Mouse (Mus musculus): ENCODE results near the gene Prcp.
"Not testable (repeated sequence)": the region's sequence is repeated elsewhere in the genome, so short reads cannot be mapped to it uniquely, and the experiment has no call there.

The Prcp gene

GRCm38 (mm10) chr7:92893478-92893877 is 19.2 kb downstream of the Prcp start:
- DNase-seq: no peak

GRCm38 (mm10) chr7:92896036-92896435 is 21.8 kb downstream of the Prcp start:
- DNase-seq: no peak

GRCm38 (mm10) chr7:92897021-92897420 is 22.8 kb downstream of the Prcp start:
- no peak for DNase-seq

- peak; percentile 75 for DNase-seq
Measured at GRCm38 (mm10) chr7:92903360-92904038, 29.2 kb downstream of the Prcp start.

- DNase-seq: not testable (repeated sequence)
Measured at GRCm38 (mm10) chr7:92904285-92904684, 30.0 kb downstream of the Prcp start.

GRCm38 (mm10) chr7:92920172-92920856 is 46.0 kb downstream of the Prcp start:
- DNase-seq: no peak

- DNase-seq: no peak
Measured at GRCm38 (mm10) chr7:92920857-92921172, 46.5 kb downstream of the Prcp start.

DNA sequence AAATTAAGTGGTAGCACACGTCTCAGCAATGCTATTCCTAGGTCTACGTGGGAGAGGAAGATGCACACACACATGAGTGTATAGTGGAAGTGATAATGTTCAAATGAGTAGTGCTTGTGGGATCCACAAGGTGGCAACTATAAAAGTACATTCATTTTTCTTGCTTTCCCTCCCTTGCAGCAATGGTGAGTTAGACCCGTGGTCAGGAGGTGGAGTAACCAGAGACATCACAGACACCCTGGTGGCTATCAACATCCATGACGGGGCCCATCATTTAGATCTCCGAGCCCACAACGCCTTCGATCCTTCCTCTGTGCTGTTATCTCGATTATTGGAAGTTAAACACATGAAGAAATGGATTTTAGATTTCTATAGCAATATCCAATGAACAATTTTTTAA is 58.5 kb downstream of the Prcp start:
- no peak for DNase-seq

DNA sequence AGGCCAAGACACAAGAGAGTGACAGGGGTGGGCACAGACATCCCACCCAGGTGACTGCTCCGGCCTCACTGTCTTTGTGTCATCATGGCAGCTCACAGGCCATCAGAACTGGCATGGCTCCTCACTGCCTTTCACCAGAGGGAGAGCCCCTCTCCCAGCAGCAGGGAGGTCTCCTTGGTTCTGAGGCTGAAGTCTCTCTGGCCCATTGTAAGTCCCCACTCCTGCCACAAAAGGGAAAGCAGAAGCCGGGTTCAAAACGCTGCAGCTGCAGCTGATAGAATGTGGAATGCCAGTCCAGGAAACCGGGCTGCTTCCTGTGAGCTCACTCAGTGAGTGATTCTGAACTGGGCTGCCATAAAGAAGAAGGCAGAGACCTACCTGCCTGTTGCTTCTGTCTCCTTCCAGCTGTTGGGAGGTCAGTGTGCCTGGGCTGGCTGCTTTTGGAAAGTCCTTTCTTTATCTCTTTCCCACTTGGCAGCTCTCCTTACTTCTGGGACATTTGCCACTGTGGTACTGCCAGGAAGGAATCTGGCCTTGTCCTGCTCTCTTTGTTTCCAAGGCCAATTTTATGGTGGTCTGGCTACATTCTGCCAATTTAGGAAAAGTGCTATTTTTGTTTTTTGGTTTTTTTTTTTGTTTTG is 59.2 kb downstream of the Prcp start:
- DNase-seq: not testable (repeated sequence)

- DNase-seq: no peak
Measured at GRCm38 (mm10) chr7:92936747-92937146, 62.5 kb downstream of the Prcp start.

- DNase-seq: no peak
Measured at GRCm38 (mm10) chr7:92937955-92938354, 63.7 kb downstream of the Prcp start.

DNA sequence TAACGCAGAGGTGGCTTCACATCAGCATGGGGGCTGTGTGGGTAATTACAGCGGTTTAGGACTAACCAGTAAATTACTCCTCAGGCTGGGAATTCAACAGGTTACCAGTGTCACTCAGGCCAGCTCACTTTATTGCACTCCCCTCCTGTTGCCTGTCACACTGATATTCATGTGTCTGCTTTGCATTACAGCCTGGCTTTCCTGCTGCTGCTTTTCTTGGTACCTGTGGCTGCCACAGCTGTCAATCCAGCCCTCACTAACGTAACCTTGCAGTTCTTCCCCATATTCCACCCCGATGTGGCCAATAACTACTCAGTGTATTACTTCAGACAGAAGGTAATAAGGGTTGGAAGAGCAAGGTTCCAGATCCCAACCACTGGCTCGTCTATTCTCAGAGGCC is 65.5 kb downstream of the Prcp start:
- DNase-seq: no peak

DNA sequence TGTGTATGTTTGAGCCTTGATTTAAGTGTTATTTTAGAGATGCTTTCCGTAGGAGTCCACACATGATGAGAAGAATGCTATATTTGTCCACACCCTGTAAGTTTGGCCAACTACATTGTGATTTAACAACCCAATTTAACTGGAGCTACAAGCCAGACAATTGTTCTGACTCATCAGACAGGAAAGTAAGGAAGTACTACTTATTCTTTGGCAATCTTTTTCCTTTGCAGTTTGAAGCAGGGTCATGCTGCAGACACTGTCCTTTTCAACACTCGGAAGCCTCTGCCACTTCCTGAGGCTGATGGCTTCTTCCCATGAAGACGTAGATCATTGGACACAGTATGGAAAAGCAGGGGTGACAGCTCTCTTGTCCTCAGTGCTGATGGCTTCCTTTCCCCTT is 76.5 kb downstream of the Prcp start:
- no peak for DNase-seq

DNA sequence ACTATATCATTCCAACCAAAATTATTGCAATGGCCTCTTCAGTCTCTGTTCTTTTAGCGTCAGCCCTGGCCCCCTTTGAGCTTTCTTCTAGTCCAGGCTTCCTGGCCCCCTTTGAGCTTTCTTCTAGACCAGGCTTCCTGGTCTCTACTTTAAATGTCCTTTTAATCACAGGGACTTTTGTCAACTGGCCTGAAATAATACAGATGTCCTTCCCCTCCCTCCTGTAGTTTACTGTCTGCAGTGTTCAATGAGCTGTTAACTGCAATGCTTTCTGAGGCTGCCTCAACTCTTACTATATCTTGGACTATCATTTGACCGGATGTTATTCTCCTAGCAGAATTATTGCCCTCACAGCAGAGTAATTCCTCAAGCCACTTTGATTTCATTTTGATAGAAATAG is 77.9 kb downstream of the Prcp start:
- DNase-seq: no peak

- DNase-seq: no peak
Measured at GRCm38 (mm10) chr7:92959758-92960157, 85.5 kb downstream of the Prcp start.

DNA sequence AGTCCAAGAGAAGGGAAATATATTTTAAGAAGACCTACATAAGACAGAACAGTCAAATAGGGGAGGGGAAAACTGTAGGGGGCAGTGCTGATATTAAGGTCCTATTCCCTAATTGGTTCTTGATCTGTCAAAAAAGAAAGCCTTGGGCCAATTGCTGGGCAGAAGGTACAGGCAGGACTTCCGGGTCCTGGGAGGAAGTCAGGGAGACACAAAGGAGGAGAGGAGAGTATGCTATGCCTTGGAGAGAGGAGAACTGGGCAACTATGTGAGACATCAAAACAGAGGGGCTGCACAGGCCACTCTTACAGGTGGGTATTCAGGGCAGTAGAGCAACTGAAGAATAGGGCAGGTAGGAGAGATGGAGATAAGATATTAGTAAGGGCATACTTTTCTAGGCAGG is 87.6 kb downstream of the Prcp start:
- DNase-seq: no peak

DNA sequence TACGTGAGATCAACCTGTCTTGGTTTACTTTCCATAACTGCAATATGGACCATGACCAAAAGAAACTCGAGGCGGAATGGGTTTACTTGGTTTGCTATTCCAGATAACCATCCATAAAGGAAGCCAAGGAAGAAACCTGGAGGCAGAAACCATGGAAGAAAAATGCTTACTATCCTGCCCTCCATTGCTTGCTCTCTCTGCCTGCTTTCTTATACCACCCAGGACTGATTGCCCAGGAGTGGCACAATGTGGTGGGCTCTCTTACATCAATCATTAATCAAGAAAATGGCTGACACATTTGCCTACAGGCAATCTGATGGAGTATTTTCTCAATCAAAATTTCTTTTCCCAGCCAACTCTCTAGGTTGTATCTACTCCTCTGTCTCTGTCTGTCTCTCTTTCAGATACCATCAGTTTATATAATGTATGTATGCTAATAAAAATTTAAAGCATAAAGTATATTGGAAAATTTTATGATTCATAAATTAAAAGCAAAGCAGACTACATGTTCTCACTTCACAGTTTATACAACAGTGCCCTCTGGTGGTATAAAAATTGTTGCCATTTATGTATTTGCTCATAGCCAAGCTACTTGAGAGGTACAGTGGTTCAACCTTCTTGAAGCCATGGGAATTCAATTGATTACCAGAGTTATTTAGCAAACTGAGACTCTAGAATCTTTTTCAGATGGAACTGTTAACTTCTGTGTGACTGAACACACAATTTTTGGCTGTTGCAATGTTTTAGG is 90.7 kb downstream of the Prcp start:
- peak; percentile 4 for DNase-seq

- DNase-seq: no peak
Measured at GRCm38 (mm10) chr7:92967381-92968127, 93.3 kb downstream of the Prcp start.

GRCm38 (mm10) chr7:92977429-92977828 is 103.2 kb downstream of the Prcp start:
- no peak for DNase-seq

GRCm38 (mm10) chr7:92978225-92978624 is 104.0 kb downstream of the Prcp start:
- DNase-seq: no peak

DNA sequence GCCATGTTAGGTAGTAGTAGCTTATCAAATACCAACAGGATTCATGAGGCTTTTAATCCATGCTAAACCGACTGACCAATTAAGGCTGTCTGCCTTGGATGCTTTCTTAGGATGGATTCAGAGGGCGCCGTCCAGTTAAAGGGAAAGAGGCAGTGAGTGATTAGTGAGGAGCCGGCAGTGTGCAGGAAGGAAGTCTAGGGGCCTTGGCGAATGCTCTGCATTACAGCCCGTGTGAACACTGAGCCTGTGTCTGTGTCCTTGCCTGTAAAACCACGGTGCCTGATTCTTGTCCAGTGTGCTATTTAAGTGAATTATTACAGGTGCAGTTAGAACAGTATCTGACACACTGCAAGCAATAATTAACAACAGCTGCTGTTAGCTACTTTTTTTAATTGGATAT is 104.5 kb downstream of the Prcp start:
- not testable (repeated sequence) for DNase-seq

GRCm38 (mm10) chr7:92980741-92981140 is 106.5 kb downstream of the Prcp start:
- DNase-seq: no peak

GRCm38 (mm10) chr7:92981864-92982263 is 107.6 kb downstream of the Prcp start:
- DNase-seq: no peak

All from thymus, postnatal 14 days (tissue).